Mouse (Mus musculus): Measurements from ENCODE around the gene Cpa4. TPM values are rescaled to one million over a fixed set of nuclear protein-coding genes. Genes with fewer than 3 reads are reported as not detected.
A peak's percentile ranks its signal among the peaks of the same experiment; 100 is the strongest.

The Cpa4 gene
- polyA plus RNA-seq, 1 experiment = not detected

GRCm38 (mm10) chr6:30600995-30601394, 32.8 kb downstream of the Cpa4 start:
- TF ChIP-seq GATA1 (IDR thresholded peaks at IDR 0.05; ENCODE audit: low read length) = no peak

GRCm38 (mm10) chr6:30604342-30604867, 36.2 kb downstream of the Cpa4 start:
- TF ChIP-seq GATA1 (IDR thresholded peaks at IDR 0.05; ENCODE audit: low read length) = no peak

GRCm38 (mm10) chr6:30605111-30605510, 36.9 kb downstream of the Cpa4 start:
- TF ChIP-seq GATA1 (IDR thresholded peaks at IDR 0.05; ENCODE audit: low read length) = no peak

- TF ChIP-seq GATA1 (IDR thresholded peaks at IDR 0.05; ENCODE audit: low read length) = no peak
Observed at GRCm38 (mm10) chr6:30605672-30606071, 37.5 kb downstream of the Cpa4 start.

- no peak for TF ChIP-seq GATA1 (IDR thresholded peaks at IDR 0.05; ENCODE audit: low read length)
Observed at GRCm38 (mm10) chr6:30610710-30611109, 42.5 kb downstream of the Cpa4 start, which contains the start of gene Cpa5. Gene Cpa5 (plus strand): TSS chr6:30611010.

GRCm38 (mm10) chr6:30611212-30611611, 43.0 kb downstream of the Cpa4 start:
- TF ChIP-seq GATA1 (IDR thresholded peaks at IDR 0.05; ENCODE audit: low read length) = no peak

- TF ChIP-seq GATA1 (IDR thresholded peaks at IDR 0.05; ENCODE audit: low read length) = no peak
Observed at GRCm38 (mm10) chr6:30614251-30614650, 46.1 kb downstream of the Cpa4 start.

- TF ChIP-seq GATA1 (IDR thresholded peaks at IDR 0.05; ENCODE audit: low read length) = no peak
Observed at GRCm38 (mm10) chr6:30615741-30616140, 47.6 kb downstream of the Cpa4 start.

- no peak for TF ChIP-seq GATA1 (IDR thresholded peaks at IDR 0.05; ENCODE audit: low read length)
Observed at GRCm38 (mm10) chr6:30616491-30616941, 48.3 kb downstream of the Cpa4 start.

- no peak for TF ChIP-seq GATA1 (IDR thresholded peaks at IDR 0.05; ENCODE audit: low read length)
Observed at GRCm38 (mm10) chr6:30617020-30617958, 49.1 kb downstream of the Cpa4 start.

GRCm38 (mm10) chr6:30617959-30618590, 49.9 kb downstream of the Cpa4 start:
- TF ChIP-seq GATA1 (IDR thresholded peaks at IDR 0.05; ENCODE audit: low read length) = no peak

GRCm38 (mm10) chr6:30618735-30619134, 50.6 kb downstream of the Cpa4 start:
- TF ChIP-seq GATA1 (IDR thresholded peaks at IDR 0.05; ENCODE audit: low read length) = no peak

- TF ChIP-seq GATA1 (IDR thresholded peaks at IDR 0.05; ENCODE audit: low read length) = no peak
Observed at GRCm38 (mm10) chr6:30619606-30620005, 51.4 kb downstream of the Cpa4 start.

GRCm38 (mm10) chr6:30620591-30620990, 52.4 kb downstream of the Cpa4 start:
- TF ChIP-seq GATA1 (IDR thresholded peaks at IDR 0.05; ENCODE audit: low read length) = no peak

- no peak for TF ChIP-seq GATA1 (IDR thresholded peaks at IDR 0.05; ENCODE audit: low read length)
Observed at GRCm38 (mm10) chr6:30620994-30621393, 52.8 kb downstream of the Cpa4 start.

- TF ChIP-seq GATA1 (IDR thresholded peaks at IDR 0.05; ENCODE audit: low read length) = peak; percentile 20
Observed at GRCm38 (mm10) chr6:30621986-30622389, 53.8 kb downstream of the Cpa4 start.

All from G1E-ER4 (cell line).